Mouse (Mus musculus) forebrain, embryonic 10.5 days (tissue): ENCODE data around the gene Gch1. TPM values are rescaled to one million over a fixed set of nuclear protein-coding genes. Genes with fewer than 3 reads are reported as not detected.

Source experiments
- DNase-seq: peaks from one replicate; pipeline ENCODE4 v3.0.0-alpha.2; 2017; ENCODE audit warnings: low spot score; ENCODE audit errors: extremely low spot score
- H3K27ac ChIP-seq: fragments of 300-500 bp; sonication (generic); 2 replicates; pipeline ENCODE4 v1.5.1; 2016; ENCODE audit warnings: mild to moderate bottlenecking
- H3K27me3 ChIP-seq: fragments of 300-500 bp; sonication (generic); 2 replicates; pipeline ENCODE4 v1.6.1; 2016; ENCODE audit warnings: mild to moderate bottlenecking; ENCODE audit not compliant: poor library complexity, severe bottlenecking
- H3K36me3 ChIP-seq: fragments of 300-500 bp; sonication (generic); replicated peaks from 2 replicates; pipeline ENCODE4 v1.6.1; 2016; ENCODE audit warnings: mild to moderate bottlenecking, moderate library complexity
- H3K4me1 ChIP-seq: fragments of 300-500 bp; sonication (generic); 2 replicates; pipeline ENCODE4 v1.6.1; 2016
- H3K4me3 ChIP-seq: fragments of 300-500 bp; sonication (generic); 2 replicates; pipeline ENCODE4 v1.5.1; 2016; ENCODE audit warnings: mild to moderate bottlenecking, moderate library complexity
- H3K9me3 ChIP-seq: fragments of 300-500 bp; sonication (generic); 2 replicates; pipeline ENCODE4 v1.6.1; 2016; ENCODE audit warnings: mild to moderate bottlenecking, moderate library complexity
- WGBS: fragments of 180-500 bp; shearing (Covaris S2); methylation state at CpG from one replicate; pipeline ENCODE4 v1.1.7; 2016; 5-methylcytosine and 5-hydroxymethylcytosine counted together
- polyA plus RNA-seq: library from polyadenylated mRNA; unstranded; fragments of >200 nt; fragmentation: Nextera tagmentation; extraction: Ambion mirVana; gene quantifications from 2 replicates; pipeline ENCODE4 v1.2.1, GENCODE M21; 2016

Gene Gch1
- polyA plus RNA-seq = 0.73 and 0.74 TPM in 2 replicates

- Histone ChIP-seq H3K27me3 (peaks cover 27% of the 10 kb centered on the region), H3K4me1 (peaks cover 11% of the 10 kb centered on the region), H3K36me3 (no peaks in the 10 kb centered on the region), H3K4me3 (peak within 1 kb of the TSS; percentile 76), H3K27ac (peak within 1 kb of the TSS; percentile 40), H3K9me3 (no peaks in the 10 kb centered on the region)
- WGBS = under 1% methylated on average over 68 of the region's 68 CpGs
- DNase-seq = peak; percentile 69
These were observed at the start of gene Gch1 for GRCm38 (mm10) chr14:47188848-47189634. Gch1 (minus strand) TSS chr14:47189413.

GRCm38 (mm10) chr14:47237286-47237685, 48.1 kb upstream of the Gch1 start:
- no peak overlapping the region for H3K27ac ChIP-seq
- no peak for DNase-seq
- peaks cover 6% of the 10 kb centered on the region; the same call in 1 of the 2 replicates for H3K9me3 ChIP-seq
- WGBS = 90% methylated on average over 4 of the region's 4 CpGs
- H3K36me3 ChIP-seq = peaks cover 28% of the 10 kb centered on the region
- no peak overlapping the region for H3K4me3 ChIP-seq
- no peaks in the 10 kb centered on the region for H3K4me1 ChIP-seq
- H3K27me3 ChIP-seq = no peaks in the 10 kb centered on the region

DNA sequence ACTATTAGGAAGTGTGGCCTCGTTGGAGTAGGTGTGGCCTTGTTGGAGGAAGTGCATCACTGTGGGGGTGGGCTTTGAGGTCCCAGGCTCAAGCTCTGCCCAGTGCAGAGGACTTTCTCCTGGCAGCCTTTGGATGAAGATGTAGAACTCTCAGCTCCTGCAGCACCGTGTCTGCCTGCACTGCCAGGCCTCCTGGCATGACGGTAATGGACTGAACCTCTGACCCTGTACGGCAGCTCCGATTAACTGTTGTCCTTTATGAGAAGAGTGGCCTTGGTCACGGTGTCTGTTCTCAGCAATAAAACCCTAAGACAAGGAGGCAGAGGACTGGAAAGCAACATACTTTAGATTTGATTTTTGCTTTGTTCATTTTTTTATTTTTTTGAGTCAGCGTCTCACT, 47.3 kb upstream of the Gch1 start:
- Histone ChIP-seq H3K9me3 (peaks cover 6% of the 10 kb centered on the region; the same call in 1 of the 2 replicates), H3K4me3 (no peak overlapping the region), H3K4me1 (no peaks in the 10 kb centered on the region), H3K27ac (no peak overlapping the region), H3K27me3 (no peaks in the 10 kb centered on the region), H3K36me3 (peaks cover 20% of the 10 kb centered on the region)
- no peak for DNase-seq
- 92% methylated on average over 7 of the region's 7 CpGs for WGBS

DNA sequence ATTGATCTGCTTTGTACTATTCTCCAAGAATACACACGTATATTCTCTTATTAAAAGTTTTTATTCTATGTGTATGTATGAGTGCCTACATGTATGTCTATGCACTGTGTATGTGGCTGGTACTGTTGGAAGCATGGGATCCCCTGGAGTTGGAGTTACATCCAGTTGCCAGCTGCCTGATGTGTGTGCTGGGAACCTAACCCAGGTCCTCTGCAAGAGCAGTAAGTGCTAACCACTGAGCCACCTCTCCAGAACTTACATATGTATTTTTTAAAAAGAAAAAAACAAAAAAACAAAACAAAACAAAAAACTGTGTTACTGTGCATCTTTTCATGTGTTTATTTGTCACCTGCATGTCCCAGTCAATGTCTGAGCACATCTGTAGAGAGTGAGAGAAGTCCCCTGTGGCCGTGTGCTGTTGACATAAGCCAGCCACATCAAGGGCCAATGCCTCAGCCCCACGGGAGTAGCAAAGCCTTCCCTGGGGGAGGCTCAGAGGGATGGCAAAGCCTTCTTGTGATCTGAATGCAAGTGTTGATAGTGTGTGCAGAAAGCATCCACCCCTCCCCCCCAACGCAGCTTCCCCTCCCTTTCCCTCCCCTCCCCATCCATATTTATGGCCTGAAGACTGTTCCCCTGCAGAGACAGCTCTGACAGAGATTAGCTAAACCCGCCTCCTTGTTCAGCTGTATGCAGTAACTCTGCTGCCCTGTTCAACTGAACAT, 45.5 kb upstream of the Gch1 start:
- Histone ChIP-seq H3K27me3 (no peaks in the 10 kb centered on the region), H3K4me3 (no peak overlapping the region), H3K4me1 (no peaks in the 10 kb centered on the region), H3K36me3 (peaks cover 3% of the 10 kb centered on the region), H3K9me3 (peaks cover 6% of the 10 kb centered on the region; the same call in 1 of the 2 replicates), H3K27ac (no peak overlapping the region)
- WGBS = 77% methylated on average over 5 of the region's 5 CpGs
- DNase-seq = no peak

- no peak overlapping the region for H3K27ac ChIP-seq
- no peaks in the 10 kb centered on the region for H3K27me3 ChIP-seq
- 91% methylated on average over 3 of the region's 3 CpGs for WGBS
- no peak for DNase-seq
- H3K36me3 ChIP-seq = no peaks in the 10 kb centered on the region; the same call in 1 of the 2 replicates
- H3K9me3 ChIP-seq = peaks cover 6% of the 10 kb centered on the region; the same call in 1 of the 2 replicates
- no peak overlapping the region for H3K4me3 ChIP-seq
- H3K4me1 ChIP-seq = no peaks in the 10 kb centered on the region
These were observed 44.8 kb upstream of the Gch1 start for GRCm38 (mm10) chr14:47234032-47234431.

GRCm38 (mm10) chr14:47233602-47234001, 44.4 kb upstream of the Gch1 start:
- H3K27me3 ChIP-seq = no peaks in the 10 kb centered on the region
- no peak overlapping the region for H3K27ac ChIP-seq
- H3K36me3 ChIP-seq = no peaks in the 10 kb centered on the region; the same call in 1 of the 2 replicates
- DNase-seq = no peak
- 76% methylated on average over 2 of the region's 2 CpGs for WGBS
- H3K4me1 ChIP-seq = no peaks in the 10 kb centered on the region
- H3K9me3 ChIP-seq = peaks cover 6% of the 10 kb centered on the region; the same call in 1 of the 2 replicates
- no peak overlapping the region for H3K4me3 ChIP-seq

DNA sequence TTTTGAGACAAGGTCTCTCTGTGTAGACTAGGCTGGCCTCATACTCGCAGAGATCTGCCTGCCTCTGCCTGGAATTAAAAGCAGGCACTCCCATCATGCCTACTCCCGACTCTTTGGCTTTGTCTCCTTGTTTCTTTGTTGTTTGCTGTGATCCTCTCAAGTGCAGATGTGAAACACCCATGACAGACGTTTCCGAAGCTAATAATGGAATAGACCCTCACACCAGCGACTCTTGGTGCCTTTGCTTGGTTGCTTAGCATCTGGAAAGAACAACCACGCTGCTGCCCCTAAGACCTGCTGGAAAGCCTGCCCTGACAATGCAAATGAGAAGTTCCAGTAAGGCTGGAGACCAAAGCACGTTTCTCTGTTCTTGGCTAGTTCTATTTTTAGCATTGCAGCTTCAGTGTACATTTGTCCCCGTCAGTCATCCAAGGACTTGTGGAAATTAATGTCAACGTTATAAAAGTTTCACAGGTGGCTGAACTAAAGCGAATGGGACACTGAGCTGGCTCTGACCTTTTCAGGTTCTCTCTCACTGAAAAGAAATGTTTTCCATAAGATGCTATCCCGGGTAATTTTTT, 40.7 kb upstream of the Gch1 start:
- Histone ChIP-seq H3K9me3 (peaks cover 2% of the 10 kb centered on the region; the same call in 1 of the 2 replicates), H3K4me3 (no peak overlapping the region), H3K36me3 (no peaks in the 10 kb centered on the region), H3K4me1 (no peaks in the 10 kb centered on the region), H3K27me3 (no peaks in the 10 kb centered on the region), H3K27ac (no peak overlapping the region)
- 87% methylated on average over 11 of the region's 11 CpGs for WGBS
- no peak for DNase-seq

DNA sequence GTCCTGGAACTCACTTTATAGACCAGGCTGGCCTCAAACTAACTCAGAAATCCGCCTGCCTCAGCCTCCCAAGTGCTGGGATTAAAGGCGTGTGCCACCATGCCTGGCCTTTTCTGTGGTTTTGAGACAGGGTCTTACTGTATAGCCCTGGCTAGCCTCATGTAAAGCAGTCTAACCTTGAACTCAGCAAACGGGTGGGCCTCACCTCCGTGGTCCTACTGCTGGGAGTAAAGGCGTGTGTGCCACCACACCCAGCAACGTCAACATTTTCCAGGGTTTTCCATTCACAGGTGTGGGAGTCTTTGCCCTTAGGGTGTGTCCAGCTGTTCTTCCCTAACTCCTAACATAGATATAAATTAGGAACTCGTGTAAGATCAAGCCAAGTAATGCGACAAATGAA, 36.7 kb upstream of the Gch1 start:
- Histone ChIP-seq H3K27me3 (no peaks in the 10 kb centered on the region), H3K9me3 (no peaks in the 10 kb centered on the region), H3K4me1 (no peaks in the 10 kb centered on the region), H3K36me3 (no peaks in the 10 kb centered on the region), H3K4me3 (no peak overlapping the region), H3K27ac (no peak overlapping the region)
- whole genome bisulfite sequencing = 89% methylated on average over 8 of the region's 8 CpGs
- no peak for DNase-seq

DNA sequence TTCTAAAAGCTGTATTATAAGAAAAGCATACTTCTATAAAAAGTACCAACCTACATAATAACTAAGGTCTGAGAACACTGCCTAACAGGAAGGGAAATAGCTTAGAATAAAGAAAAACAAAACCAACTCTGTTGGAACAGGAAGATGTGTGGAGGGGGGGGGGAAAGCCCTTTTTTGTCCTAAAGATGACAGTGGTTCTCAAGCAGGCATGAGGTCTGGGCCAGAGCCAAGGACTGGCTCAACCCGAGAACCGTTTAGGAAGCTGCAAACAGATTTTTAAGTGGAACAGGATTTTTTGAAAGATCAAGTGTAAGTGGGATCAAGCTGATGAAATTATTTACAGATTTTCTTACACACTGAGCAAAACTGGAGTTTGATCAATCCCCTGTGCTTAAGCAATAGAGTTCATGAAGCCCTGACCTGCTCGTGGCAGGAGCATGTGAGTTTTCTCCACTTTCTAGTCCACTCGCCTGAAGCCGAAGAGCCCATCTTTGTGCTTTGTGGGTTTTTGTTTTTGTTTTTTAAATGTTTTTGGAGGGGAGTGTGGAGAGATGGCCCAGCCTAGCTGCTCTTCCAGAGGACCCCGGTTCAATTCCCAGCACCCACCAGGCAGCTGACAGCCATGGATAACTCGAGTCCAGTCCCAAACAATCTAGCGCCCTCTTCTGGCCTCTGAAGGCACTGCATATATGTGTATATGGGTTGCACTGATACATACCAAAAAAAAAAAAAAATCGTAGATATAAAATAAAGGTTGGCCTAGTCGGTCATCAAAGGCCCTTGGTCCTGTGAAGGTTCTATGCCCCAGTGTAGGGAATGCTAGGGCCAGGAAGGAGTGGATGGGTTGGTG, 35.5 kb upstream of the Gch1 start:
- no peaks in the 10 kb centered on the region for H3K4me1 ChIP-seq
- no peaks in the 10 kb centered on the region for H3K9me3 ChIP-seq
- no peaks in the 10 kb centered on the region for H3K36me3 ChIP-seq
- H3K27me3 ChIP-seq = no peaks in the 10 kb centered on the region
- H3K4me3 ChIP-seq = no peak overlapping the region
- H3K27ac ChIP-seq = no peak overlapping the region
- DNase-seq = no peak
- WGBS = 88% methylated on average over 10 of the region's 10 CpGs

DNA sequence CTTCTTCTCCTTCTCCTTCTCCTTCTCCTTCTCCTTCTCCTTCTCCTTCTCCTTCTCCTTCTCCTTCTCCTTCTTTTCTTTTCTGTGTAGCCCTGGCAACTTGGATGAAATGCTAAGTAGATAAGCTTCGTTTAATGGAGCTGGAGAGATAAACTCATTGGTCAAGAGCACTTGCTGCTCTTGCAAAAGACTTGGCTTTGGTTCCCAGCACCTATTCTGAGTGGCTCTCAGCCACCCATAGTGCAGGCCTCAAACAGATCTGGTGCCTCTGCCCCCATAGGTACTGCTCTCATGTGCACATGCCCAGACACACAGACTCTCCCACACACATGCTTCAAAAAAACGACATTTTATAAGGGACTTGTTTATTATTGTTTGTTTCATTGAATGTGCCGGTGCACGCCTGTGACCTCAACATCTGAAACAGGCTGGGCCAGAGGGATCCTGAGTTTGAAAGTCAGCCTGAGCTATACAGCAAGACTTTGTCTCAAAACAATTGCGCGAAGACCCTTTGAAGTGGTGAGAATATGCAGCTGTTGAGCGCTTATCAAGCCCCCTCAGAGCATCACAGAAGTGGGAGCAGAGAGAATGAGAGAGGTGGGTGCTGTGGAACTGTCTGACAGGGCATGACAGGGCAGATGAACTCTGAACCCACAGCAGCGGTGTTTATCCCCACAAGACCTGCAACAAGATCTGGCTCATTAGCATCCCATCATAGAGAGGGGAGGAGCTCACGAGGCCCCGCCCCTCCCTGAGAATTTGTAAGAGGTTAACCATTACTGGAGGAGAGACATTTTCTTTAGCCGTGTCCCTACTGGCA, 33.6 kb upstream of the Gch1 start:
- 81% methylated on average over 11 of the region's 11 CpGs for WGBS
- no peaks in the 10 kb centered on the region for H3K27me3 ChIP-seq
- H3K4me3 ChIP-seq = no peak overlapping the region

GRCm38 (mm10) chr14:47221567-47221966, 32.4 kb upstream of the Gch1 start:
- H3K27me3 ChIP-seq = no peaks in the 10 kb centered on the region
- DNase-seq = no peak
- no peaks in the 10 kb centered on the region for H3K9me3 ChIP-seq
- H3K27ac ChIP-seq = no peak overlapping the region
- H3K36me3 ChIP-seq = no peaks in the 10 kb centered on the region
- H3K4me3 ChIP-seq = no peak overlapping the region
- WGBS = 85% methylated on average over 11 of the region's 11 CpGs
- no peaks in the 10 kb centered on the region for H3K4me1 ChIP-seq

More for the DNA sequence above, 33.6 kb upstream of the Gch1 start:
- no peaks in the 10 kb centered on the region for H3K9me3 ChIP-seq
- no peaks in the 10 kb centered on the region for H3K36me3 ChIP-seq
- no peaks in the 10 kb centered on the region for H3K4me1 ChIP-seq
- DNase-seq = no peak
- H3K27ac ChIP-seq = no peak overlapping the region
